Mouse (Mus musculus): ENCODE results near the gene Rbm28. TPM values are rescaled to one million over a fixed set of nuclear protein-coding genes. Genes with fewer than 3 reads are reported as not detected.

Gene Rbm28
- polyA plus RNA-seq, 1 experiment from 2014 or later, result 30.7 TPM

- no peak for DNase-seq (ENCODE audit: low spot score)
Observed at GRCm38 (mm10) chr6:29082776-29083354, 81.9 kb downstream of the Rbm28 start.

GRCm38 (mm10) chr6:29081826-29082363 is 82.9 kb downstream of the Rbm28 start:
- no peak for DNase-seq (ENCODE audit: low spot score)

GRCm38 (mm10) chr6:29079291-29079690 is 85.5 kb downstream of the Rbm28 start:
- no peak for DNase-seq (ENCODE audit: low spot score)

- DNase-seq (ENCODE audit: low spot score), result no peak
Observed at GRCm38 (mm10) chr6:29074133-29074469, 90.7 kb downstream of the Rbm28 start.

Small RNA genes lying within 50 kb of the gene (microRNA-seq; reads per million reads assigned to microRNA genes)
- gene Gm24303 (ENCODE audit: borderline number of aligned reads), result not detected

Other genes starting within 250 kb of the Rbm28 start
- 0.12 TPM in 1 of 2 replicates, not detected in the other for gene Lep, start 104.8 kb downstream of the Rbm28 start, polyA plus RNA-seq (2015; fragmentation: Nextera tagmentation; extraction: Ambion mirVana)
- 0.05 and 0.09 TPM in 2 replicates for gene Prrt4, start 14.6 kb upstream of the Rbm28 start, polyA plus RNA-seq (2015; fragmentation: Nextera tagmentation; extraction: Ambion mirVana)
- 138 and 141 TPM in 2 replicates for gene Impdh1, start 51.4 kb upstream of the Rbm28 start, polyA plus RNA-seq (2015; fragmentation: Nextera tagmentation; extraction: Ambion mirVana)
- gene Hilpda, start 107.5 kb upstream of the Rbm28 start, polyA plus RNA-seq (2015; fragmentation: Nextera tagmentation; extraction: Ambion mirVana), result 55.2 and 59.9 TPM in 2 replicates
- gene Fam71f2, start 114.6 kb upstream of the Rbm28 start, polyA plus RNA-seq (2015; fragmentation: Nextera tagmentation; extraction: Ambion mirVana), result 0.61 and 0.73 TPM in 2 replicates
- not detected in 2 replicates for gene Fam71f1, start 154.1 kb upstream of the Rbm28 start, polyA plus RNA-seq (2015; fragmentation: Nextera tagmentation; extraction: Ambion mirVana)
- 106 and 118 TPM in 2 replicates for gene Calu, start 183.1 kb upstream of the Rbm28 start, polyA plus RNA-seq (2015; fragmentation: Nextera tagmentation; extraction: Ambion mirVana)
- gene Opn1sw, start 223.5 kb upstream of the Rbm28 start, polyA plus RNA-seq (2015; fragmentation: Nextera tagmentation; extraction: Ambion mirVana), result 0.15 and 0.17 TPM in 2 replicates
- 1.8 and 2.5 TPM in 2 replicates for gene Ccdc136, start 231.3 kb upstream of the Rbm28 start, polyA plus RNA-seq (2015; fragmentation: Nextera tagmentation; extraction: Ambion mirVana)